Mouse (Mus musculus) right cerebral cortex, postnatal 25 days (tissue): Measurements from ENCODE around the gene Zfp46.

ENCODE experiments used
- DNase-seq: peaks from one replicate; pipeline ENCODE4 v3.0.0; 2022

Gene Zfp46

GRCm38 (mm10) chr4:136284455-136284854 lies at the start of gene Zfp46:
Gene Zfp46 (plus strand): TSS chr4:136284683.
- peak; percentile 73 for DNase-seq

- no peak for DNase-seq
These were observed 45.8 kb upstream of the Zfp46 start for GRCm38 (mm10) chr4:136238669-136239068.

- no peak for DNase-seq
These were observed 45.4 kb upstream of the Zfp46 start for GRCm38 (mm10) chr4:136239111-136239510.

GRCm38 (mm10) chr4:136239622-136240021 lies 44.9 kb upstream of the Zfp46 start:
- peak; percentile 73 for DNase-seq

DNA sequence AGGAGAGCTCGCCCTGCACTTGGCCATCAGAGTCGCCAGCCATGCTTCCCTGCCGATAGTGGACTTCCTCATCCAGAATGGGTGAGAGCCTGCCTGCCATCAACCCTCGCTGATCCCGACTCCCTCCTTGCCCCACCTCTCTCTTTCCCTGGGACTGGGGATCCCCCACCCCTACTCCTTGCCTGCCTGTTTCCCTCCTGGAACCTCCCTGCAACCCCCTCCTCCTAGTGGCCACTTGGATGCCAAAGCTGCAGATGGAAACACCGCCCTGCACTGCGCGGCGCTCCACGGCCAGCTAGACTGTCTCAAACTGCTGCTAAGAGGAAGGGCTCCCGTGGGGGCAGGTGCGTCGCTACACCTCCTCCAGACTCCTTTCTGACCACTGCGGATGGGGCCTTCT lies 44.4 kb upstream of the Zfp46 start:
- DNase-seq, result no peak

- no peak for DNase-seq
These were observed 43.5 kb upstream of the Zfp46 start for GRCm38 (mm10) chr4:136240955-136241354.

- no peak for DNase-seq
These were observed 42.3 kb upstream of the Zfp46 start for GRCm38 (mm10) chr4:136242065-136242703.

- DNase-seq, result no peak
These were observed 41.8 kb upstream of the Zfp46 start for GRCm38 (mm10) chr4:136242728-136243127.

GRCm38 (mm10) chr4:136244208-136244607 lies 40.3 kb upstream of the Zfp46 start:
- no peak for DNase-seq

DNA sequence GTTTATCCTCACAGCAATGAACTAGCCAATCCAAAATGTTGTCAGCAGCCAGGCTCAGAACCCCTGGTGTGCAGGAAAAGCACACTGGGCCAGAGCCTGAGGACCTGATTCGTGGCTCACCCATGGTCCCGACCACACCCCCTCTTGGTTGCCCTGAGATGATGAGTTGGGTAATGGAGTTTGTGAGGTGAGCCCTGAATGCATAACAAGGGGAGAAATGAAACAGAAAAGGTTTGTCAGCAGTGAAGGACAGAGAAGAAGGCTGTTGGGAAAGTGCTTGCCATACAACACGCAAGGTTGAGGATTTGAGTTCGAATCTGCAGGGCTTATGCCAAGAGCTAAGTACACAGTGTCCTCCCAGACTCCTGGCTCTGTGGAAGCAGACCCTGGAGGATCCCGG lies 38.8 kb upstream of the Zfp46 start:
- no peak for DNase-seq

DNA sequence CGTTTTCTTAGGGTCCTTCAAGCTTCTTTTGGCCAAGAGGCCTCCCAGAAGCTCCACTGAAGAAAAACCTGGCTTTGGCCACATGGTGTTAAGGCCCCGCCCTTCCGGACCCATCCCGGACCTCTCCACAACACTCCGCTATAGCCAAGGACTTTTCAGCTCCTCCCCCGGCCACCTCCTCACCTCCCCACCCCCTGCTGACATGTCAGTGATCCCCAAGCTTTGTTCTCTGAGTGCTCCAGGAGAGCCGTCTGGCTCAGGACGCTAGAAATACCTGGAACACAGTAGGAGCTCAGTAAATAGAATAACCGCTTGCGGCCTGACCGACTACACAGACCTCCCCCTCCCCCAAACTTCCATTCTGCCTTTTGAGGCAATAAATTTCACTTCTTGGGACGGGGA lies 37.9 kb upstream of the Zfp46 start:
- DNase-seq, result no peak

- DNase-seq, result no peak
These were observed 37.1 kb upstream of the Zfp46 start for GRCm38 (mm10) chr4:136247386-136247728.

DNA sequence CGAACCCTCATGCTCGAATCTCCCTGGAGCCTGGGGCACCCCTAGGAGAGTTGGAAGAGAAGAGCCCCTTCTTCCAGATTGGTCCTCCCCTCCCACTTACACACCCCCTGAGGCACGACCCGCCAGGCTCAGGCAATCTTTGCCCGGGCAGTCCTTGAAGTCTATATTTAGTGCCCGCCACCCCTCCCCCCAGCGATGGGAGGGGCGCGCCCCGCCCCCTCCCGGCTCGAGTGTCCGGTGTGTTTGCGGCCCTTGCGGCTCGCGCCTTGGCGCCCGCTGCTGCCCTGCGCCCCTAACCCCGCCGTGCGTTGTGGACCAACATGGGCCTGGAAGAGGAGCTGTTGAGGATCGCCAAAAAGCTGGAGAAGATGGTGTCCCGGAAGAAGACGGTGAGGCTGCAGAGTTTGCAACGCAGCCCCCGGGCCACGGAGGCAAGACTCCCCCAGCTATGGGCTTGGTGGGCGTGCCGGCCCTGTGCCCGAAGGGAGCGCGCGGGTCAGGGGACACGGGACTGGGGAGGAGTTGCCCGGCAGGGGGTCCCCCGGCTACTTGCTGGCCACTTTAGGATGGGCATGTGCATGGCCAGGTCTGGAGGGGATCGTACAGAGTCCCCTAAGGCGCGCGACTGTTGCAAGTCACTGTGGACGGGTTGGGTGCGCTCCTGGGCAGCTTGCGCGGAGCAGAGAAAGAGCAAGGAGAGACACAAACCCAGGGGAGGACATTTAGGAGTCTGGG lies 36.6 kb upstream of the Zfp46 start, which contains the start of gene Tcea3:
Tcea3 (plus strand) TSS at position 1 of the 735 bp plus-strand sequence.
- DNase-seq, result no peak

DNA sequence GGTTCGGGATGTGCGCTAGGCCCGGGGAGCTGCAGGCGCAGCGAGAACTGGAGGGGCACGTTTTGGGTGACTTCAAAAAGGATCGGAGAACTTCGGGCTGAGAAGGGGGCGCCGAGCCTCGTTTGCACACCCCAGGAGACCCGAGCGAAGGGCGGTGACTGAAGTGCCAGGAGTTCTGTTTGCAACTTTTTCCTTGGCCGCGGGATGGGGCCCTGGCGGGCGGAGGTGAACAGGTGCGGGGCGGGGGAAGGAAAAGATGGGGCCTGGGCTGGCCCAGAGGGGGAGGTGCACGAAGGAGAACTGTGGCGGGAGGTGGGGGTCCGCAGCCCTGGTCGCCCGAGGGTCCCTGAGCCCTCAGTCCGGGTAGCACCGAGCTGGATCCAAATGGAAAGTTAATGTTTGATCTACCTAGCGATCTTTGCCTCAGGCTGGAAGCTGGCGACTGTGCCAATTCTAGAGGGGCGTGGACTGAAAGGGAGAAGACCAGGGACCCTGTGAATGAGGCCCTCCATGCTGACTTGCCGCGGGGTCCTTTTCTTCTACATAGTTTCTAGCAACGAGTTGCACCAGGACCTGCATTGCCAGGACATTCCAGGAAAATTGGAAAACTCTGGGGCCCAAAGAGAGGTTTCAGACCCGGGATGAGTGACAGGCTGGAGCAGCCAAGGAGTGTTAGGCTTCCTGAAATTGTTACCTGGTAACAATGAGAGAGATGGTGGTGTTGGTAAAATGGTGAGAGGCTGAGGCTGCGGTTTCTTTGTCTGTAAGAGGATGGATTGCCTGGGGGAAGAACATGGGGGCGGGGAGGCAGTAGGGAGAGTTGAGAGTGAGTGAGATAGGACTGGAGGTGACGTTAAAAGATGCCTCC lies 35.8 kb upstream of the Zfp46 start:
- DNase-seq, result no peak

GRCm38 (mm10) chr4:136249332-136249647 lies 35.2 kb upstream of the Zfp46 start:
- no peak for DNase-seq

GRCm38 (mm10) chr4:136249780-136250179 lies 34.7 kb upstream of the Zfp46 start:
- DNase-seq, result no peak

DNA sequence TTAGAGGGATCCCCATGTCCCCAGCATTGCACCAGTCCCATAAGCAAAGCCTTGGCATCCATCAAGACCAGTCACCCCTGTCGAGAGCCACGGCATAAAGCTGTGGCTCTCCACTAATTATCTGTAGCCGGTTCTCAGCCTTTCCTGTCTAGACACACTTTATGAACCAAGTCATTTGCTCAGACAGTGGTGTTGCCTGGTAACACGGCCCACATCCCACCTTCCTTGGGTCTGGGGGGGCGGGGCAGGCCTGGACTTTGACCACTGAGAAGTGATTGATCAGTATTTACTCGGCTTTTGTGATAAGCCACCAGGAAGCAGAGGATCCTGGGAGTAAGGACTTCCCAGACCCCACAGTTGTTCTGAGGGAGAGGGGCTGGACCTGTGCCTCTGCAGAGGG lies 28.6 kb upstream of the Zfp46 start:
- no peak for DNase-seq

DNA sequence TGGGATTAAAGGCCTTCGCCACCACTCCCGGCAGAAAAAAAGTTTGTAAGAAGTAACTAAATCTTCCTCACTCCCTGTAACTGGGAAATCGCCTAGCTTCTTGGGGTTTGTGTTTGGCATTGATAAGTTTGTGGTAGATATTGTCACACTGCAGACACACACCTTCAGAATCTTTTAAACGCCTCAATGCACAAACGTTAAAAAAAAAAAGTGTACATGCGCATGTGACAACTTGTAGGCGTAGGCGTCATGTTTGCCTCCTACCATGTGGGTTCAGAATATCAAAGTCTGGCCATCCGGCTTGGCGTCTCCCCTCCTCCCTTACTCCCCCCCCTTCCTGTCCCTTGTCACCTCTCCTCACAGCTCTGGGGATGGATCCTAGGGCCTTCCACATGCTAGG lies 27.8 kb upstream of the Zfp46 start:
- DNase-seq, result no peak

GRCm38 (mm10) chr4:136259916-136260315 lies 24.6 kb upstream of the Zfp46 start:
- no peak for DNase-seq

GRCm38 (mm10) chr4:136260491-136261180 lies 23.8 kb upstream of the Zfp46 start:
- DNase-seq, result peak; percentile 72

GRCm38 (mm10) chr4:136261912-136262311 lies 22.6 kb upstream of the Zfp46 start:
- DNase-seq, result no peak

DNA sequence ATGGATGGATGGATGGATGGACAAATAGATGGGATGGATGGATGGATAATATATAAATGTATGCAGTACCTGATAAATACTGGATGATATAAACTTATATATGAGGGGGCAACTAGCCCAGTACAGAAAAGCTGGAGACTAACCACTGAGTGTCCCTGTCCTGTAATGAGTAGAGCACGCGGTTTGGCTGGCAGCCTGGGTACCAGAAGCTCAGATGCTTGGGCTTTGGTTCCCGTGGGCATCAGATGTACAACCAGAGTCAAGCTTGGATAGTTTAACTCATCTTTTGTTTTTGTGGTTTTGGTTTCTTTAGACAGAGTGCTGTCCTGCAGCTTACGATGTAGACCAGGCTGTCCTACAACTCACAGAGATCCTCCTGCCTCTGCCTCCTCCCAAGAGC lies 20.9 kb upstream of the Zfp46 start:
- DNase-seq, result no peak

DNA sequence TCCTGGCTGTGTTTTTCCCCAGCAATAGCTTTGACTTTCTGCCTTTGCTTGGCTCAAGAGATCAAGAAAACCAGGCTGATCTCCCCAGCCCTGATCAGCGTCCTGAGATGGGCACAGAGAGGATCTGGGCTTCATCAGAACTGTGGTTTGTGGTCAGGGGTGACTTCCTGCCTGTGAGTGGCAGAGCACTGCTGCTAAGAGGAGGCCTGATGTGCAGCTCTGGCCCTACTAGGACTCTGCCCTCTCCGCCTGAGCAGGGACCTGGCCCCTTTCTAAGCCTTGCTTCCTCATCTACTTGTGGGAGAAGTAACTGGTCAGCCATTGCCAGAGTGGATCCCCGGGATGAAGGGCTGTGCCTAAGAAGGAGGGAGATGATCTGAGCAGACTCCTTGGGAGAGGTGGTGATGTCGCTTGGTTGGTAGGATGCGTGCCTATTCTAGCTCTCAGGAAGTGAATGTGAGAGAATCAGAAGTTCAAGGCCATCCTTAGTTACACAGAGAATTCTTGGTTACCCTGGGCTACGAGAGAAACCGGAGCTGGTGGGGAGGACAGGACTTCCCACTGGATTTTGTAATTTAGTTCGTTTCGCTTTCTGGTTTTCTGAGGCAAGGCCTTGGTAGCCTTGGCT lies 17.7 kb upstream of the Zfp46 start:
- DNase-seq, result no peak
